Mouse (Mus musculus): ENCODE data around the gene Inava. TPM values are rescaled to one million over a fixed set of nuclear protein-coding genes. Genes with fewer than 3 reads are reported as not detected.

Gene Inava
- 25.4 and 28.4 TPM in 2 replicates for polyA plus RNA-seq (2016; fragmentation: Nextera tagmentation; extraction: Ambion mirVana)

- Histone ChIP-seq H3K27ac (peak within 1 kb of the TSS; percentile 87), H3K9ac (replicated peaks) (peak within 1 kb of the TSS; percentile 75), H3K27me3 (no peaks in the 10 kb centered on the region), H3K4me2 (peak within 1 kb of the TSS; percentile 84), H3K4me3 (replicated peaks) (peak within 1 kb of the TSS; percentile 67), H3K36me3 (no peaks in the 10 kb centered on the region), H3K4me1 (replicated peaks) (peaks cover 39% of the 10 kb centered on the region), H3K9me3 (no peaks in the 10 kb centered on the region)
- WGBS, result under 1% methylated on average over 48 of the region's 51 CpGs
- ATAC-seq (ENCODE audit: insufficient number of reproducible peaks, insufficient read depth, low FRiP score, low TSS enrichment, low read depth), result peak; percentile 83
Measured at GRCm38 (mm10) chr1:136233892-136234594, at the start of gene Inava. Gene Inava, minus strand, starts transcription at chr1:136234264.

DNA sequence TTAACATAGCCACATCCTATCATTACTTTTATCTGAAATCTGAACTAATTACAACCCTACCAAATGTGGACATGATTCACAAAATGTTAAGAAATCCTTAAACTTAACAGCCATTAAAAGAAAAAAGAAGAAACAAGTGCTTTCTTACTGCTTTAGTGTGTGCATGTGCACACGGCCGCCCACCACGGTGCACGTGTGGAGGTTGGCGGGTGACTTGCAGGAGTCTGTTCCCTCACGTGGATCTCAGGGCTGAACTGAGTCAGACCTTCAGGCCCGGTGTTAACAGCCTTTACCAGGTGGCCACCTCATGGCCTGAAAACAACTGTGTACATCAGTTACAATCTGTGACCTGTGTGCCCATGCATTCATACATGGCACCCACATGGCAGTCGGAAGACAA lies 43.3 kb upstream of the Inava start:
- Histone ChIP-seq H3K4me2 (no peak overlapping the region), H3K36me3 (peaks cover 93% of the 10 kb centered on the region), H3K4me3 (replicated peaks) (no peak overlapping the region), H3K27ac (no peak overlapping the region), H3K9ac (replicated peaks) (no peak overlapping the region), H3K27me3 (no peaks in the 10 kb centered on the region), H3K9me3 (no peaks in the 10 kb centered on the region), H3K4me1 (replicated peaks) (no peaks in the 10 kb centered on the region)
- WGBS, result 83% methylated on average over 8 of the region's 8 CpGs
- ATAC-seq (ENCODE audit: insufficient number of reproducible peaks, insufficient read depth, low FRiP score, low TSS enrichment, low read depth), result no peak

- peaks cover 49% of the 10 kb centered on the region for H3K36me3 ChIP-seq
Measured at GRCm38 (mm10) chr1:136268224-136268623, 34.2 kb upstream of the Inava start.

DNA sequence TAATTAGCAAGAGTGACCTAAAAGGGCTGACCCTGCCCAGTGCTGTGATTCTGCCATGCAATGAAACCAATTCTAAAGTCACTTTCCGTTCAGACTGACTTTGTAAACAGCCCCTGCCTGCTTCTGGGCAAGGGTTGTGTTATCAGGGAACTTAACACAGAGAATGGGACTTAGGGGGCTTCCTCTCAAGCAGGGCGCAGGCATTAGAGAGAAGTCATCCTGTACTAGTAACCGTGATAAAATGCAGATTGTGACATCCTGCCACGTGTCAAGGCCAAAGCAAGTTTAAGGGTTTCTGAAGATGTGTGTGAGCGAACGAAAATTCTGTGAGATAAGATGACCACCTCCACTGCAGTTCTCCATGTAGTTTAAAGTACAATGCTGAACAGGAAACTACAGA lies 32.1 kb upstream of the Inava start:
- 56% methylated on average over 6 of the region's 6 CpGs for WGBS
- H3K4me1 ChIP-seq (replicated peaks), result no peaks in the 10 kb centered on the region
- peaks cover 27% of the 10 kb centered on the region for H3K27me3 ChIP-seq
- H3K9me3 ChIP-seq, result no peaks in the 10 kb centered on the region
- ATAC-seq (ENCODE audit: insufficient number of reproducible peaks, insufficient read depth, low FRiP score, low TSS enrichment, low read depth), result no peak
- H3K27ac ChIP-seq, result no peak overlapping the region
- no peak overlapping the region for H3K9ac ChIP-seq (replicated peaks)
- H3K4me2 ChIP-seq, result no peak overlapping the region
- no peak overlapping the region for H3K4me3 ChIP-seq (replicated peaks)
- H3K36me3 ChIP-seq, result peaks cover 28% of the 10 kb centered on the region

More at GRCm38 (mm10) chr1:136268224-136268623, 34.2 kb upstream of the Inava start:
- no peak overlapping the region for H3K4me2 ChIP-seq
- H3K27me3 ChIP-seq, result peaks cover 6% of the 10 kb centered on the region
- no peak overlapping the region for H3K27ac ChIP-seq
- no peaks in the 10 kb centered on the region for H3K4me1 ChIP-seq (replicated peaks)
- H3K4me3 ChIP-seq (replicated peaks), result no peak overlapping the region
- H3K9me3 ChIP-seq, result no peaks in the 10 kb centered on the region
- ATAC-seq (ENCODE audit: insufficient number of reproducible peaks, insufficient read depth, low FRiP score, low TSS enrichment, low read depth), result no peak
- no peak overlapping the region for H3K9ac ChIP-seq (replicated peaks)
- 85% methylated on average over 7 of the region's 7 CpGs for WGBS

DNA sequence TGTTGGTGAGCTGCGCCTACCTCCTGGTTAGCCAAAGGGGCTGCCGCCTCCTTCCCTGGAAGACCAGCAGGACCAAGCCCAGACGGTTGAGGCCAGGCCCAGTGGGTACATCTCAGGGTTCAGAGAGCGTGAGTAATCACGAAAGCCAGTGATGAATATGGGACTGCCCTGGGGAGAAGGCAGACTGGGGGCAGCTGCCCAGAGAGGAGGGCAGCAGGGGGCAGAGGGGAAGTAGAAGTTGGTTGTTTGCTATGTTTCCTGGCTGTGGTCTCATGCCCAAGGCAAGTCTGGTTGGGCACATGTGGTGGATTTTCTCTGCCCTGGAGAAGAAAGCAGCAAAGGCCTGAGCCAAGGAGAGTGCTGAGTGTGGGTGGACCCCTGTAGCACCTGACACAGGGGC lies 29.3 kb upstream of the Inava start:
- no peak overlapping the region for H3K27ac ChIP-seq
- H3K36me3 ChIP-seq, result peaks cover 7% of the 10 kb centered on the region; the same call in 1 of the 2 replicates
- no peak for ATAC-seq (ENCODE audit: insufficient number of reproducible peaks, insufficient read depth, low FRiP score, low TSS enrichment, low read depth)
- no peak overlapping the region for H3K9ac ChIP-seq (replicated peaks)
- no peaks in the 10 kb centered on the region for H3K9me3 ChIP-seq
- no peak overlapping the region for H3K4me2 ChIP-seq
- peaks cover 14% of the 10 kb centered on the region for H3K4me1 ChIP-seq (replicated peaks)
- peaks cover 55% of the 10 kb centered on the region for H3K27me3 ChIP-seq
- 78% methylated on average over 5 of the region's 5 CpGs for WGBS
- no peak overlapping the region for H3K4me3 ChIP-seq (replicated peaks)

DNA sequence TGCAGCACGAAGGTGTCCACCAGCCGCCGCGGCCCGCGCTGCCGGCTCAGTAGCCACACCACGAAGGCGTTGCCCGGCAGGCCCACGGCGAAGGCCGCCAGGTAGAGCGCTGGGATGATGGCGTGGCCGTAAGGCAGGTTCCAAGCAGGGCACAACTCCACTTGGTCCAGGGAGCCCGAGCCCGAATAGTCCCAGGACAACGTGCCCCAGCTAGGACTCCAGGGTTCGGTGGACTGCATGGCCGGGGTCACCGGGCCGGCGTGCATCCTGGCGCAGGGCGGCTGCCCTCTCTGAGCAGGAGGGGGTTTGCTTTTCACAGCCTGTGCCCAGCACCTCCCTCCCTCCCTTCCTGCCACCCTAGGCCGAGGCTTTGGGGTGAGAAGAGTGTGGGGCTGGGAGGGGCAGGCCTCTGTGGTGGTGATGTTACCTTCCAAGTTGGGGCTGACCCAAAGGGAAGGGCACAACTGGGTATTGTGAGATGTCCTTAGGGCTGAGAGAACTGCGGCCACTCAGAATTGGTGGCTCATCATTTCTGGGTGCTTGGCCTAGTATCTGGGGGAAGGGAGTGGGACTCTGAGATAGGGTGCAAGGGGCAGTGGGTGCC lies 26.7 kb upstream of the Inava start, which contains the start of gene Gpr25:
TSS of gene Gpr25 (minus strand) at position 239 of the 604 bp plus-strand sequence.
- H3K27ac ChIP-seq, result no peak within 1 kb of the TSS
- H3K36me3 ChIP-seq, result no peaks in the 10 kb centered on the region
- peak; percentile 49; the same call in 1 of the 2 replicates for ATAC-seq (ENCODE audit: insufficient number of reproducible peaks, insufficient read depth, low FRiP score, low TSS enrichment, low read depth)
- peaks cover 15% of the 10 kb centered on the region for H3K4me1 ChIP-seq (replicated peaks)
- peak within 1 kb of the TSS; percentile 66 for H3K9ac ChIP-seq (replicated peaks)
- peak within 1 kb of the TSS; percentile 95 for H3K4me2 ChIP-seq
- H3K9me3 ChIP-seq, result no peaks in the 10 kb centered on the region
- peaks cover 75% of the 10 kb centered on the region for H3K27me3 ChIP-seq
- 5% methylated on average over 26 of the region's 28 CpGs for WGBS
- H3K4me3 ChIP-seq (replicated peaks), result peak within 1 kb of the TSS; percentile 60

- Histone ChIP-seq H3K4me2 (peak overlapping the region; percentile 95), H3K9me3 (no peaks in the 10 kb centered on the region), H3K9ac (replicated peaks) (peak overlapping the region; percentile 66), H3K27ac (no peak overlapping the region), H3K27me3 (peaks cover 79% of the 10 kb centered on the region), H3K36me3 (no peaks in the 10 kb centered on the region), H3K4me3 (replicated peaks) (peak overlapping the region; percentile 60), H3K4me1 (replicated peaks) (peaks cover 20% of the 10 kb centered on the region)
- ATAC-seq (ENCODE audit: insufficient number of reproducible peaks, insufficient read depth, low FRiP score, low TSS enrichment, low read depth), result peak; percentile 60
- WGBS, result under 1% methylated on average over 86 of the region's 95 CpGs
Measured at GRCm38 (mm10) chr1:136259893-136260634, 26.0 kb upstream of the Inava start.

GRCm38 (mm10) chr1:136259543-136259892 lies 25.5 kb upstream of the Inava start:
- peaks cover 21% of the 10 kb centered on the region for H3K4me1 ChIP-seq (replicated peaks)
- no peaks in the 10 kb centered on the region for H3K36me3 ChIP-seq
- peak overlapping the region; percentile 66; the same call in 1 of the 2 replicates for H3K9ac ChIP-seq (replicated peaks)
- peak overlapping the region; percentile 95 for H3K4me2 ChIP-seq
- no peak for ATAC-seq (ENCODE audit: insufficient number of reproducible peaks, insufficient read depth, low FRiP score, low TSS enrichment, low read depth)
- H3K27ac ChIP-seq, result no peak overlapping the region
- 2% methylated on average over 16 of the region's 16 CpGs for WGBS
- H3K4me3 ChIP-seq (replicated peaks), result peak overlapping the region; percentile 60
- peaks cover 82% of the 10 kb centered on the region for H3K27me3 ChIP-seq
- H3K9me3 ChIP-seq, result no peaks in the 10 kb centered on the region

DNA sequence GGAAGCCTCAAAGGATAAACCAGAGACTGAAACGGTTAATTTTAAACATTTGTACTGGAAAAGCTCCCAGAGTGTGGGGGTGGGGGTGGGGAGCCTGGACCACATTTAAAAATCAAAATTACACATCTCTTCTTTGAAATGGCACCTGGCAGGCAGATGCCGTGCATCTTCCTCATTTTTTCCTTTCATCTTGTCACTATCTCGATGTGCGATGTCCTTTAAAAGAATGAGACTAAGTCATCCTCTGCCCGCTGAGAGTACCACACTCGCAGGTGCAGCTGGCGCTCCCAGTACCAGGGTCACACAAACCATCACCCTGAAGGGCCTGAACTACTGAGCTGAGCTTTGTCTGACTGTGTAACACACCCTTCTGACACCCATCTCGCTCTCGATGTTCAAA lies 24.4 kb upstream of the Inava start:
- Histone ChIP-seq H3K27me3 (peaks cover 79% of the 10 kb centered on the region), H3K27ac (no peak overlapping the region), H3K36me3 (no peaks in the 10 kb centered on the region), H3K9ac (replicated peaks) (no peak overlapping the region), H3K9me3 (no peaks in the 10 kb centered on the region), H3K4me3 (replicated peaks) (no peak overlapping the region), H3K4me1 (replicated peaks) (peaks cover 21% of the 10 kb centered on the region), H3K4me2 (no peak overlapping the region)
- WGBS, result 74% methylated on average over 9 of the region's 9 CpGs
- no peak for ATAC-seq (ENCODE audit: insufficient number of reproducible peaks, insufficient read depth, low FRiP score, low TSS enrichment, low read depth)

DNA sequence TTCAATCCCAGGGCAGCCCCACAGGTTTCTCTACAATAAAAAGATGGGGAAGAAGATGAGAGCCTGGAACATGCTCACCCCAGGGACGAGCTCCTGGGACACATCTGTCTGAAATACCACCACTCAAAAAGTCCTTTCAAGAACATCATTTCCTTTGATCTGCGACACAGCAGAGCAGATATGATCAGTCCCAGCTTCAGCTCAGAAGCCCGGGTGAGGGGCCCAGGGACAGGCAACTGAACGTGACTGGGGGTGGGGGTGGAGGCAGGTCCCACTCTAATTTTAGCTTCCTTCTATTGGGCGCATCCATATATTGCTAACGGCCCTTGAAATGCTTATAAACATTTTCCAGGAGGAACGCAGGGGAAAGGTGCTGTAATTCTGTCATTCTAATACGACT lies 21.6 kb upstream of the Inava start:
- 25% methylated on average over 8 of the region's 8 CpGs for WGBS
- peaks cover 51% of the 10 kb centered on the region for H3K27me3 ChIP-seq

DNA sequence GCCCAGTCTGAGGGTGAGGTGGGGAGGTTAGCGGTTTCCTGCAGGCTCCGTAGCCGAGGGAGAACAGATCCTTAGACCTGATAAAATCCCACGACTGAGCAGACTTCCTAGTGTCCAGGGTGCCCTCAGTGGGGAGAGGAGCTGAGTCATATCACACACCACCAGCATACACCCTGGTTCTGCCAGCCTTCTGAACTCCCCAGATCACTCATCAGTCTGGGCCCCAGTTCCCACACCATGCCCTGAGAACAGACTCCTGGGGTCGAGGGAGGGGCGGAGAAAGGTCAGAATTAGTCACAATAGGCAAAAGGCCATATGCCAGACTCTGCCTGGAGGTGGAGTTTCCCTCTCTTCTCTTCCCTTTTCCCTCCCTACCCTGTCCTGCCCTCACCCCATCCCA lies 21.1 kb upstream of the Inava start:
- peaks cover 14% of the 10 kb centered on the region for H3K4me1 ChIP-seq (replicated peaks)
- ATAC-seq (ENCODE audit: insufficient number of reproducible peaks, insufficient read depth, low FRiP score, low TSS enrichment, low read depth), result no peak
- H3K9ac ChIP-seq (replicated peaks), result no peak overlapping the region
- no peak overlapping the region for H3K27ac ChIP-seq
- H3K4me2 ChIP-seq, result no peak overlapping the region
- WGBS, result 41% methylated on average over 6 of the region's 6 CpGs
- H3K36me3 ChIP-seq, result no peaks in the 10 kb centered on the region
- H3K4me3 ChIP-seq (replicated peaks), result no peak overlapping the region
- no peaks in the 10 kb centered on the region for H3K9me3 ChIP-seq
- H3K27me3 ChIP-seq, result peaks cover 46% of the 10 kb centered on the region

More for the DNA sequence above, 21.6 kb upstream of the Inava start:
- H3K36me3 ChIP-seq, result no peaks in the 10 kb centered on the region
- H3K9me3 ChIP-seq, result no peaks in the 10 kb centered on the region
- H3K4me3 ChIP-seq (replicated peaks), result no peak overlapping the region
- no peak overlapping the region for H3K9ac ChIP-seq (replicated peaks)
- ATAC-seq (ENCODE audit: insufficient number of reproducible peaks, insufficient read depth, low FRiP score, low TSS enrichment, low read depth), result no peak
- H3K4me2 ChIP-seq, result no peak overlapping the region
- H3K27ac ChIP-seq, result no peak overlapping the region
- peaks cover 18% of the 10 kb centered on the region for H3K4me1 ChIP-seq (replicated peaks)
